Mouse (Mus musculus): ENCODE measurements around the gene Rptor. TPM values are rescaled to one million over a fixed set of nuclear protein-coding genes. Genes with fewer than 3 reads are reported as not detected.

Rptor gene
- total RNA-seq, 2 experiments from 2014 or later = 50.2 to 61.3 TPM

GRCm38 (mm10) chr11:119806539-119806938, 203.8 kb downstream of the Rptor start:
- DNase-seq (ENCODE audit: low spot score in 2 of 2) = no peak

GRCm38 (mm10) chr11:119807431-119808031, 204.8 kb downstream of the Rptor start:
- DNase-seq (ENCODE audit: low spot score in 2 of 2) = no peak

- DNase-seq (ENCODE audit: low spot score in 2 of 2) = no peak
These were observed 206.1 kb downstream of the Rptor start for GRCm38 (mm10) chr11:119808647-119809280.

GRCm38 (mm10) chr11:119809309-119809708, 206.6 kb downstream of the Rptor start:
- DNase-seq (ENCODE audit: low spot score in 2 of 2) = no peak

- no peak for DNase-seq (ENCODE audit: low spot score in 2 of 2)
These were observed 208.3 kb downstream of the Rptor start for GRCm38 (mm10) chr11:119811022-119811421.

- no peak for DNase-seq (ENCODE audit: low spot score in 2 of 2)
These were observed 208.9 kb downstream of the Rptor start for GRCm38 (mm10) chr11:119811598-119811997.

GRCm38 (mm10) chr11:119812093-119812492, 209.4 kb downstream of the Rptor start:
- no peak for DNase-seq (ENCODE audit: low spot score in 2 of 2)

- DNase-seq (ENCODE audit: low spot score in 2 of 2) = no peak
These were observed 211.4 kb downstream of the Rptor start for GRCm38 (mm10) chr11:119814035-119814558.

- DNase-seq (ENCODE audit: low spot score in 2 of 2) = no peak
These were observed 214.2 kb downstream of the Rptor start for GRCm38 (mm10) chr11:119816798-119817361.

GRCm38 (mm10) chr11:119817362-119817837, 214.7 kb downstream of the Rptor start:
- DNase-seq (ENCODE audit: low spot score in 2 of 2) = no peak

- DNase-seq (ENCODE audit: low spot score in 2 of 2) = no peak
These were observed 215.2 kb downstream of the Rptor start for GRCm38 (mm10) chr11:119817898-119818297.

- no peak for DNase-seq (ENCODE audit: low spot score in 2 of 2)
These were observed 218.8 kb downstream of the Rptor start for GRCm38 (mm10) chr11:119821514-119821913.

- no peak for DNase-seq (ENCODE audit: low spot score in 2 of 2)
These were observed 221.5 kb downstream of the Rptor start for GRCm38 (mm10) chr11:119824072-119824649.

GRCm38 (mm10) chr11:119825783-119826182, 223.1 kb downstream of the Rptor start:
- no peak for DNase-seq (ENCODE audit: low spot score in 2 of 2)

- no peak for DNase-seq (ENCODE audit: low spot score in 2 of 2)
These were observed 223.5 kb downstream of the Rptor start for GRCm38 (mm10) chr11:119826239-119826638.

- no peak for DNase-seq (ENCODE audit: low spot score in 2 of 2)
These were observed 226.4 kb downstream of the Rptor start for GRCm38 (mm10) chr11:119829116-119829515.

- DNase-seq (ENCODE audit: low spot score in 2 of 2) = no peak
These were observed 229.0 kb downstream of the Rptor start for GRCm38 (mm10) chr11:119831682-119832081.

- no peak for DNase-seq (ENCODE audit: low spot score in 2 of 2)
These were observed 230.6 kb downstream of the Rptor start for GRCm38 (mm10) chr11:119833311-119833710.

- DNase-seq (ENCODE audit: low spot score in 2 of 2) = no peak
These were observed 231.4 kb downstream of the Rptor start for GRCm38 (mm10) chr11:119833877-119834804.

- no peak for DNase-seq (ENCODE audit: low spot score in 2 of 2)
These were observed 233.6 kb downstream of the Rptor start for GRCm38 (mm10) chr11:119836326-119836725.

GRCm38 (mm10) chr11:119837786-119838185, 235.1 kb downstream of the Rptor start:
- DNase-seq (ENCODE audit: low spot score in 2 of 2) = no peak
